Mouse (Mus musculus) monocyte, adult 2 months (primary cell): ENCODE measurements around the gene Slc6a6.

Source experiments
- DNase-seq, 2 experiments: peaks; one replicate each; pipeline ENCODE4 v3.0.0; 2022; ENCODE audit warnings: low spot score in 2 of 2, low read depth in 1 of 2

The Slc6a6 gene

GRCm38 (mm10) chr6:91773951-91774350, 90.1 kb downstream of the Slc6a6 start:
- DNase-seq: no peak

GRCm38 (mm10) chr6:91776543-91776942, 92.7 kb downstream of the Slc6a6 start:
- DNase-seq: no peak

GRCm38 (mm10) chr6:91779206-91779605, 95.4 kb downstream of the Slc6a6 start:
- no peak for DNase-seq

- DNase-seq: no peak
Measured at GRCm38 (mm10) chr6:91785018-91785417, 101.2 kb downstream of the Slc6a6 start.

GRCm38 (mm10) chr6:91788311-91788798, 104.5 kb downstream of the Slc6a6 start:
- DNase-seq: no peak

GRCm38 (mm10) chr6:91795640-91796039, 111.8 kb downstream of the Slc6a6 start:
- no peak for DNase-seq

GRCm38 (mm10) chr6:91796064-91796463, 112.2 kb downstream of the Slc6a6 start:
- DNase-seq: no peak

- DNase-seq: no peak
Measured at GRCm38 (mm10) chr6:91796736-91797135, 112.9 kb downstream of the Slc6a6 start.

GRCm38 (mm10) chr6:91798496-91798895, 114.6 kb downstream of the Slc6a6 start:
- no peak for DNase-seq

GRCm38 (mm10) chr6:91804177-91804576, 120.3 kb downstream of the Slc6a6 start:
- DNase-seq: no peak

- no peak for DNase-seq
Measured at GRCm38 (mm10) chr6:91807169-91807568, 123.3 kb downstream of the Slc6a6 start.

- no peak for DNase-seq
Measured at GRCm38 (mm10) chr6:91808022-91808421, 124.2 kb downstream of the Slc6a6 start.
